In genomic region chr2:158684910-158685309, GRCm38 (mm10) we compare ENCODE assay signal across 33 mouse cellular contexts. TPM values are rescaled to one million over a fixed set of nuclear protein-coding genes. Genes with fewer than 3 reads are reported as not detected.
DNase-seq lines count a peak whose midpoint lies in the region; ATAC-seq and TF ChIP-seq lines count a peak whose summit lies in the region.
"Had no signal": no experiment of that assay in that cellular context is flagged by ENCODE, and none has a peak within 500 bp of the region (broad histone marks: within the 10 kb centered on the region; RNA-seq: fewer than 3 reads in every experiment).

No protein-coding gene starts in this region.

- H3K27ac ChIP-seq in forebrain, embryonic 13.5 days = peak overlapping the region; percentile 14; the same call in 1 of the 2 replicates
- H3K27ac ChIP-seq in forebrain, embryonic 14.5 days (ENCODE audit: low read depth, low read length) = no peak overlapping the region
- H3K27ac ChIP-seq in gastrocnemius, adult 2 months = peak overlapping the region; percentile 48
- H3K27ac ChIP-seq in layer of hippocampus, adult 2 months = peak overlapping the region; percentile 33
- H3K27ac ChIP-seq: embryonic facial prominence, embryonic 12.5 days; heart, embryonic 13.5 days; liver, embryonic 12.5 days; neural tube, embryonic 12.5 days; stomach, postnatal 0 days had no signal

- peaks cover 54% of the 10 kb centered on the region for H3K4me1 ChIP-seq in forebrain, embryonic 13.5 days
- H3K4me1 ChIP-seq in forebrain, embryonic 14.5 days (ENCODE audit: control insufficient read depth, insufficient read depth, low read length) = peaks cover 9% of the 10 kb centered on the region

- no peak for TF ChIP-seq CTCF in gastrocnemius, adult 2 months (IDR thresholded peaks at IDR 0.05)
- no peak for TF ChIP-seq CTCF in layer of hippocampus, adult 2 months (conservative IDR thresholded peaks at IDR 0.05)

- no peaks in the 10 kb centered on the region for H3K27me3 ChIP-seq in forebrain, embryonic 13.5 days
- H3K27me3 ChIP-seq in forebrain, embryonic 14.5 days (replicated peaks; ENCODE audit: control insufficient read depth, insufficient read depth, low read length) = no peaks in the 10 kb centered on the region
- H3K27me3 ChIP-seq: CH12.LX; embryonic facial prominence, embryonic 12.5 days; heart, embryonic 13.5 days; neural tube, embryonic 12.5 days had no signal

- intact Hi-C loops in gastrocnemius, adult 2 months (cut with DNase I) = no loop called here

- no peaks in the 10 kb centered on the region for H3K36me3 ChIP-seq in forebrain, embryonic 13.5 days (ENCODE audit: poor library complexity, severe bottlenecking)
- H3K36me3 ChIP-seq in forebrain, embryonic 14.5 days (ENCODE audit: control insufficient read depth, insufficient read depth, low read length) = no peaks in the 10 kb centered on the region
- H3K36me3 ChIP-seq: embryonic facial prominence, embryonic 12.5 days; heart, embryonic 13.5 days; liver, embryonic 12.5 days; neural tube, embryonic 12.5 days had no signal

- H3K4me2 ChIP-seq in forebrain, embryonic 13.5 days = no peak overlapping the region
- H3K4me2 ChIP-seq in forebrain, embryonic 14.5 days (ENCODE audit: low read length) = no peak overlapping the region
- H3K4me2 ChIP-seq: embryonic facial prominence, embryonic 12.5 days; heart, embryonic 13.5 days; liver, embryonic 12.5 days; neural tube, embryonic 12.5 days had no signal

- no peak overlapping the region for H3K9ac ChIP-seq in forebrain, embryonic 13.5 days
- no peak overlapping the region for H3K9ac ChIP-seq in forebrain, embryonic 14.5 days (ENCODE audit: low read length)
- H3K9ac ChIP-seq: embryonic facial prominence, embryonic 12.5 days; heart, embryonic 13.5 days; liver, embryonic 12.5 days; liver, postnatal 0 days; neural tube, embryonic 12.5 days had no signal

- DNase-seq in forebrain, embryonic 14.5 days (ENCODE audit: low spot score) = no peak
- DNase-seq in gastrocnemius, adult 2 months = no peak
- DNase-seq in gastrocnemius, postnatal 25 days = no peak
- no peak for DNase-seq in layer of hippocampus, adult 2 months (ENCODE audit: low spot score in 2 of 2)
- no peak for DNase-seq in layer of hippocampus, adult 8-10 months (ENCODE audit: low spot score in 2 of 2)
- DNase-seq in brain, adult 2 months (ENCODE audit: low read depth, low spot score) = peak; percentile 53
- no peak for DNase-seq in thymus, postnatal 14 days
- DNase-seq: adrenal gland, adult 2 months; adrenal gland, postnatal 36 days; cerebellum, adult 8-10 months; cerebellum, postnatal 25 days; embryo, embryonic 11 days; gastrocnemius, postnatal 36 days; heart, adult 18-20 months; heart, postnatal 10 days; kidney, adult 18-20 months; left cerebral cortex, postnatal 4 days; liver, postnatal 0 days; lung, postnatal 36 days; right cerebral cortex, adult 18-20 months; right cerebral cortex, postnatal 4 days; thymus, adult 18-20 months; thymus, postnatal 36 days had no signal

- H3K9me3 ChIP-seq in forebrain, embryonic 13.5 days (replicated peaks) = no peaks in the 10 kb centered on the region
- no peaks in the 10 kb centered on the region for H3K9me3 ChIP-seq in forebrain, embryonic 14.5 days (replicated peaks; ENCODE audit: control insufficient read depth, low read length)
- H3K9me3 ChIP-seq: embryonic facial prominence, embryonic 12.5 days; heart, embryonic 13.5 days; liver, embryonic 12.5 days; neural tube, embryonic 12.5 days had no signal

- 81% methylated on average over 3 of the region's 3 CpGs for WGBS in forebrain, embryonic 13.5 days
- whole genome bisulfite sequencing in forebrain, embryonic 14.5 days = 90% methylated on average over 3 of the region's 3 CpGs

- no peak for ATAC-seq in forebrain, embryonic 13.5 days
- no peak for ATAC-seq in forebrain, embryonic 14.5 days
- ATAC-seq: activated CD4-positive, CD25-positive, alpha-beta regulatory T cell, adult 4 months; hindbrain, embryonic 16.5 days; liver, embryonic 12.5 days; liver, postnatal 0 days had no signal

- no peak overlapping the region for H3K4me3 ChIP-seq in forebrain, embryonic 13.5 days
- H3K4me3 ChIP-seq in forebrain, embryonic 14.5 days (ENCODE audit: low read depth, low read length) = no peak overlapping the region
- H3K4me3 ChIP-seq in gastrocnemius, adult 2 months = no peak overlapping the region
- no peak overlapping the region for H3K4me3 ChIP-seq in layer of hippocampus, adult 2 months
- H3K4me3 ChIP-seq: embryonic facial prominence, embryonic 12.5 days; heart, embryonic 13.5 days; liver, embryonic 12.5 days; myocyte; neural tube, embryonic 12.5 days had no signal

RNA-seq across cellular contexts. Expression of gene Ppp1r16b, which starts 19.7 kb away (rescaled TPM):
- polyA plus RNA-seq in forebrain, embryonic 13.5 days (2015; fragmentation: Nextera tagmentation; extraction: Ambion mirVana) = 7.8 and 8.4 TPM in 2 replicates
- polyA plus RNA-seq in forebrain, embryonic 14.5 days (2014; fragmentation: Nextera tagmentation; extraction: Ambion mirVana) = 12.4 and 18.4 TPM in 2 replicates
- total RNA-seq in gastrocnemius, adult 2 months (2021) = 1 to 10 TPM; 3.1 to 4.1 TPM
- 1 to 10 TPM; 4.8 to 5.2 TPM for total RNA-seq in gastrocnemius, postnatal 25 days (2021)
- 100 to 1,000 TPM; 147 to 150 TPM for total RNA-seq in layer of hippocampus, adult 2 months (2021)
- total RNA-seq in layer of hippocampus, adult 8-10 months (2022) = 100 to 1,000 TPM; 118 to 142 (median 128) TPM

Comparison
In these comparisons a context has a peak if more than half of its experiments do, and no peak if none do; other contexts are left out.
1. RNA of gene Ppp1r16b, which starts 19.7 kb away (total RNA-seq): 147 to 150 TPM in layer of hippocampus, adult 2 months and 118 to 142 TPM in layer of hippocampus, adult 8-10 months; 4.8 to 5.2 TPM in gastrocnemius, postnatal 25 days and 3.1 to 4.1 TPM in gastrocnemius, adult 2 months; every median in the first group is over 10 times any median in the second.